Mouse (Mus musculus) gastrocnemius, postnatal 14 days (tissue): ENCODE measurements at regions not wholly inside any gene's neighbourhood (a gene's known extent, or its start where the extent isn't known, plus 50 kb on each side); places are given as distances from the start of the nearest gene placed in this dataset.

Experiments used
- DNase-seq: peaks from one replicate; pipeline ENCODE4 v3.0.0; 2021; ENCODE audit warnings: mixed read lengths
- intact Hi-C: fragments of 180-260 bp; cut with DNase I; formaldehyde crosslinking; loops from one replicate; pipeline ENCODE4 v1.15.1; 2025; ENCODE audit warnings: low total_unique reads

DNA sequence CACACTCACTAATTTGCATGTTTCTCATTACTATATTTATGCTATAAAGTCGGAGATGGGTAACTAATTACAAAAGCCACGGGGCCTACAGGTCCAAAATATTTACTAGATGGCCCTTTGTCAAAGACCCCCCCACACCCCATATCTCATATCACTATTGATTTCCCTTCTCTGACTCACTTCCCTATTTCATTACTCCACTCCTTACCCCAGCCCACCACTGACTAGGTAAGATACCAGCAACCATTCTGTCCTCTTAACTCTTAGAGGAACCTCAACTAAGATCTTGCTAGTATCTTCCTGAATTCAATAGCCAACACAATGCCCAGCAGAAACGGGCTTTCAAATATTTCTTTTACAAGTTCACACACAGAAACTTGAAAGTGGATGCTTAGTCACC, 187.1 kb upstream of the Cpeb2 start:
- intact Hi-C loops = no loop called here

DNA sequence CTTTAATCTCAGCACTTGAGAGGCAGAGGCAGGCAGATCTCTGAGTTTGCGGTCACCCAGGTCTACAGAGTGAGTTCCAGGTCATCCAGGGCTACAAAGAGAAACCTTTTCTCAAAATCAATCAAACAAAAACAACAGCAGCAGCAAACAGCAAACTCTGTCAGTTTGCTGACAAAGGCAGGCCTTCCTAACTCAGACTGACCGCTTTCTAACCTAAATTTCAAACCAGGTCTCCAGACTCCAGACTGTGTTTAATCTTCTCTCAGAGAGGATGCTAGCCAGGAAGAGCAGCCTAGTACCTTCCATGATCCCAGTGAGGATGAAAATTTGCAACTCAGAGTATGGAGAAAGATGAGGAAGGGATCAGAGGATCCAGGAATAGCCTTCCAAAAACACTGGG, 185.7 kb upstream of the Cpeb2 start:
- intact Hi-C loops = no loop called here
- no peak for DNase-seq

More for the DNA sequence above, 187.1 kb upstream of the Cpeb2 start:
- DNase-seq = no peak

DNA sequence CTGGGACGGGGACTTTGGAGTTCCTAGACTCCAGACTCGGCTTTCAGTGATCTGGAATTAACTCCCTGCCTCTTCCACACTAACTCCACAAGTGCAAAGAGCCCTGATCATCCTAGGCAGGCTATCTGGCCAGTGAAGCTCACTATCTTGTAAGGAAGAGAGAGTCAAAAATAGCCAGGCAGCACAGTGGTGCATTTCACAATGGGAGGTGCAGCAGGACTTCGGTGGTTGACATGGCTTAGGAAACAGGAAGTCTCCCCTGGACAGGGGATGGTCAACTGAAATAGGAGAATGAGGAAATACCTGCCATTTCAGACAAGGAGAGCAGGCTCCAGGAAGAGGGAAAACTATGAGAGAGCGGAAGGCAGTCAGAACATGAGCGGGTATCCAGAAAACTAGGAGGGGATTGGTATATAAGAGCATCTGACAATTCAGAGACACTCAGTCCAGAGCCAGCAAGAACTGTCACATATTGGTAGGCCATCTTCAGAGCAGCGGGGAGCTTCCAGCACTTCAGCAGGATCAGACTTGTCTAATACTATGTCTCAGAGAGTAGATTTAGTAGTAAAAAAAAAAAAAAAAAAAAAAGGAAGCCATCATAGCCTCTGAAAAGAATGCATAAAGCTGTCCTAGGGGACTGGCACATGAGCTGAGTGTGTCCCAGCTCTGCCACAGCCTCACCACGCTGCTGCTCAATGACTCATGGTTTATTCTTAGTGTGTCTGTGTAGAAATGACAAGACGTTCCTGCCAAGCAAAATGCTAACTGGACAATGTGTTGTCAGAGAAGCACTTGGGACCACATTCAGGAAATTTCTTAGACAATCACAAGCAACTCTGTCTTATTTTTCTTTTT, 184.5 kb upstream of the Cpeb2 start:
- DNase-seq = no peak
- intact Hi-C loops = no loop called here

DNA sequence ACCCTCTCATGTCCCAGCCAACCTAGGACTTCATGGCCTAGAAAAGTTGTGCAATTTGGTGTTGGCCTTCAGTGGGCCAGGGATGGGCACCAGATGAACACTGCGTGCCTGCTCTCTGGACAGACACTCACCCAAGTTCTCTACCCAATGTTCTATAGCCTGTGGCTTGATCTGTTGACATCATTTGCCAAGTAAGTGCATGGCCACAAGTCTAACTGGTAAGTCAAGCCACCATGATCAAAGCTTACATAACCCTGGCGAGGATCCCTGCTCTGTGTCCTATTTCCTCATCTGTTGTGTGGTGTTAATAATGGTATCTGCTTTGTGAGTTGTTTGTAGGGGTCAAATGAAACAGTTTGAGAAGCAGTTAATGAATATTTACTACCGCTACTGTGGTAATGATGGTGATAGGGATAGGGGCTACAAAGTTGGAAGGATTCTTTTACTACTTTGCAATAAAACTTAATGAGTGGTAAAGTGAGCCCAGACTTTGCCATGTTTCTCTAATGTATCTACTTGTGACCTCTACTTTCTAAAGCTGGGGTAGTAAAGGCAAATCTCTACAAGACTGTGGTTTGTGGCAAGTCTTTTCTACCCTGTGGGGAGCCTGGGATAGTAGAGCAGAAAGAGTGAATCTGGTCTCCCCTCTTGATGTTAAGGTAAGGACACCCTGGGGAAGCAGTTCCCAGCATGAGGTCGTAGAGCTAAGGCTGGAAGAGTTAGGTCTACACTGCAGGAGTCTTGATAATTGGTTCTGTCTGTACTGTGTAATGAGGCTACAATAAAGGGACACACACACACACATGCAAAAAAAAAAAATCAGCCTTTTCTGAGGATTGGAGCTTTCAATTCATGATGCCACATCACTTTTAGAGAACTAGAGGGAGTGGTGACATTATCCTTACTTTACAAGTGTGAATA, 183.3 kb upstream of the Cpeb2 start:
- DNase-seq = no peak
- intact Hi-C loops = no loop called here

DNA sequence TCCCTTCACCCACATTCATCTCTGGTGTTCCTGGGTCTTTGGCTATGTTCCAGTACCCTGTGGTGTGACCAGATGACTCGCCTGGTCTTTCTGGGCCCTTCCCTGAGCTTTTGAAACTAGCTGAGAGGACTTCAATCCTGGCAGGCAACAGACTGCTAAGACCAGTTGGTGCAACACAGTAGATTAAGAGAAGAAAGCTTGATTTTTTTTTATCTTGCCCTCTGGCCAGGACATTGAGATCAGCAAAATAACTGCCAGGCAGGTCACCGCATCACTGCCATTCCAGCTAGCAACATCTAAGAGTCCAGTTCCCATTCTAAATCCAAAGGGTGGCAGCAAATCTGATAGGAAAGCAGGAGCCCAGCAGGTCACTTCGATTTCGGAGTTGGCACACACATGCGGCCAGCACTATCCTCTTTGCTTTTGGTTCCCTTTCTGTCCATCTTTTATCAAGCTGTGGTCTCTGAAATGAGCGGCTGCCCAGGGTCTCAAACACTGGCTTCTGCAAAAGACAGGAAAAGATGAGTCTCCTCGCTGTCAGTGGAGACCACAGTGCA, 181.9 kb upstream of the Cpeb2 start:
- DNase-seq = no peak
- intact Hi-C loops = no loop called here

DNA sequence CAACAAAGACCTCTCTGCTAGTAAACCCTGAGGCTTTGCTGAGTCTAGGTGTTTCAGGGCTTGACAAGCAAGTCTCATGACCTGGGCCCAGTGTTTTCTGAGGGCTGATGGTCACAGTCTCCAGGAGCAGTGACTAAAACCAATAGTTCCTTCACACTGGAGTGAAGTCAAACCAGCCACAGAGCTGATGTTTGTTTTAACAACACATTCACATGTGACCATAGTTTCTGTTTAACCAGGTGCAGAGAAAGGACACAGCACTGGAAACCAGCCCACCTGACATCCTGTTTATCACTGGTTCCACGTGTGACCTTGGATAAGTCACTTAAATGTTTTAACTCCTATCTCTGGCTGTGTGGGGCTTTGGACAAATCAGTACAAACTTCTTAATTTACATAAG, 180.3 kb upstream of the Cpeb2 start:
- no peak for DNase-seq
- intact Hi-C loops = no loop called here

DNA sequence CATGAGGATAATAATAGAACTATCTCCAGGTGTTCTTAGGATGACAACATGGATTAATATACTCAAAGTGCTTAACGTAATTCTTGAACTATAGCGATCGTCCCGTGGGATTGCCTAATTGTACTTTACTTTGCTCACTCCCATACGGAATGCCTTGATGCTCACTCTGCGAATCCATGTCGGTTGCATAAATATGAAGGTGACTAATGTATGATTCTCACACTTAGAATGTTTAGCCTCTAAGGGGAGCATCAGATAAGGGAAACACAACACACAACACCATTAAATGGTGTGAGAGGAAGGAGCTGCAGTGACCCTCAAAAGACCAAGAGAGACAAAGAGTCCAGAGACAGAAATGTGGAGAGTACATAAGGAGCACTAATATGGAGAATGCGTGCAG, 178.4 kb upstream of the Cpeb2 start:
- intact Hi-C loops = no loop called here
- no peak for DNase-seq

DNA sequence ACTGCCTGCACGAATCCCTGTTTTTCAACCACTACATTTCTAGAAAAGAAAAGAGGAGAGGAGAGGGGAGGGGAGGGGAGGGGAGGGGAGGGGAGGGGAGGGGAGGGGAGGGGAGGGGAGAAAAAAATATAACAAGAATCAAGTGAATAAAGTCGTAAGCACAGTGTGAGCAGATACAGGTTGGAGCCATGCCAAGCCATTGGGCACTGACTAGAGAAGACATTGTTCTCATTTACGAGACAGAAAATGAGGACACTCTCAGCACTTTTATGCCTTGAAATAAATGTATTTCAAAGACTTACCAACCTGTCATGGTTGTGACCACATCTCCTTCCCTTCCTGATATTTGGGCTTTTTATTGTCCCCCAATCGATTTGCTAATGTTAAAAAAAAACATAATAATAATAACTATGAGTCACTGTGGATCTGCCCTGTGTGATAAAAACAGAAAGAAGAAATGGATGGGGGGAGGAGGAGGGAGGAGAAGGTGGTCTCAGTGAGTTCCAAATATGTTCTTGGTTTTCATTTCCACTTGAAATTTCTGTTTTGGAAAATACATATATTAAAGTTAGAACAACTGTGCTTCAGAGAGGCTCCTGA, 177.8 kb upstream of the Cpeb2 start:
- intact Hi-C loops = no loop called here
- DNase-seq = no peak

DNA sequence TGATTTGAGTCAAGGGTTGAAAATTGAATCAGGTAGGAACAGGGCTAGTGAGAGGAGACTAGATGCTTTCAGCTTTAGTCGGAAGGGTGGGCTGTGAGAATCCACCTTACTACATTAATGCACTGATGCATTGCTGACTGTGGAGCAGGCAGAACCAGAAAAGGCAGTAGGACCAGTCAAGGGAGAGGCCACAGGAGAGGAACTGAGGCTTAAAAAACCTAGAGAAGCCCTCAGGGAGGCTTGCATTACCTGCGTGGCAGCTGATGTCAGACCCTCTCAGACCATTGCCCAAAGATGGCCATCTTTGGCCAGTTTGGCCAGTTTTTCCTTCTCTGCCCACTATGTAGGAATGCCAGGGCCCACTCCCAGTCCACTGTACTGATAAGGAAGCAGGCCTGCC, 176.5 kb upstream of the Cpeb2 start:
- intact Hi-C loops = no loop called here
- DNase-seq = no peak

DNA sequence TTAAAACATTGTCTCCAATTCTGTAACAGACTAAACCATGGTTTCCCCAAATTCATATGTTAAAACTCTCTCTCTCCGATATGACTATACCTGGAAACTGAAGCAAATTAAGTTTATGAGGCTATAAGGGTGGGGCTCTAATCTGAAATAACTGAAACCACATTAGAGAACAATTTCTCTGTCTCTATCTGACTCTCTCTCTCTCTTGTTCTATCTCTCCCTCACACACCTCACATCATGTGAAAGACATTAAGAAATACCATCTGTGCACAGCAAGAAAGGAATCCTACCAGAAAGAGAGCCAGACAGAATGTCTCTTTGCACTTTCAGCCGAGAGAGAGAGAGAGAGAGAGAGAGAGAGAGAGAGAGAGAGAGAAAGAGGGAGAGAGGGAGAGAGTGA, 171.7 kb upstream of the Cpeb2 start:
- intact Hi-C loops = no loop called here
- DNase-seq = no peak

DNA sequence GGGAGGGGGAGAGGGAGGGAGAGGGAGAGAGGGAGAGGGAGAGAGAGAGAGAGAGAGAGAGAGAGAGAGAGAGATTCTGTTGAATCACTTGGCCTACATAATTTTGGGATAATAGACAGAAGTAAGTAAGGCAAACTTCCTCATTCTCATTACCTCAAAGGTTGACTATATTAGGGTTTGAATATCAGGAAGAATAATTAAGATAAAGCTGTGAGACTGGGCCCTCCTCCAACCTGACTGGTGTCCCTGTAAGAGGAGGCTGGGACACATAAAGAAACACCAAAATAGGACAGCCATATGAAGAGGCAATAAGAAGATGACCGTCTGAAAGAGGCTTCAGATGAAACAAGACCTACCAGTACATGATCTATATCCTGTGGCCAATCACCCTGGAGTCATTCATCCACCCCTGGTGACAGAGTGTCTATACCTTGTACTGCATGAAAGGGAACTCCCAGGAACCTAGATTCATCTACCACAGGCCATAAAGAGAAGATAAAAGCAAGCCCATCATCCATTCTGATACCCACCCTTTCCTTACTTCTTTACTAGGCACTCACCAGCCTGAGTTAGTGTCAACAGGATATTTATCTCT, 171.1 kb upstream of the Cpeb2 start:
- no peak for DNase-seq
- intact Hi-C loops = no loop called here

DNA sequence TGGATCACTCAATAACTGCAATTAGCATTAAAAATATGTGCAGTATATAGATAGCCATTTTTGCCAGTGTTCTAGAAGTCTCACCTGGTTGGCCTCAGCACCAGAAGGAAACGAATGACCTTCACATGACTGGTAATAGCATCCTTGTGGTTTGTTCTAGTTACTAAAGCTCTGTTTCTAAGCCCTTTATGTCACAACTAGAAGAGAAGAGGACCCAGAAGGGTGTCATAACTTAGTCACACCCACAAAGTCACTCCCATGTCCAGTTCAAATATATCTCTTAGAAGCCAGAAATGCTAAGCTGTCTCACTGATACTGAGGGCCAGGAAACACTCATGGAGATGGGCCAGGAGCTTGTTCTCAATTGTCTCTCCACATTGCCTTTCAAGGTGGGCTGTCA, 170.5 kb upstream of the Cpeb2 start:
- no peak for DNase-seq
- intact Hi-C loops = no loop called here

DNA sequence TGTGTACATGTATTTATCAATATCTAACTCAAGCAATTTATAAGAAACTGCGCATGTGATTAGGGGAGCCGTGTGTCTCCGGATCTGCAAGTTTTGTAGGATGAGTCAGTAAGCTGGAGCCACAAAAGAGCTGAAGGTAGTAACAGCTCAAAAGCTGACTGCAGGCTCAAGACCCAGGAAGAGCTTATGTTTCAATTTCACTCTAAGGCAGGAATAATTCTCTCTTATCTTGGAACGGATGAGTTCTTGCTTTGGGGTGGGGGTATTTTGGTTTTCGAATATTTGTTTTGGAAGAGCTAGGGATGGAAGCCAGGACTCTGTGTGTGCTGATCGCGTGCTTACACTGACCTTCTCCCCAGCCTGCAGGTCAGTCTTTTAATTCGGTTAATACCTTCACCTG, 169.6 kb upstream of the Cpeb2 start:
- no peak for DNase-seq
- intact Hi-C loops = no loop called here

DNA sequence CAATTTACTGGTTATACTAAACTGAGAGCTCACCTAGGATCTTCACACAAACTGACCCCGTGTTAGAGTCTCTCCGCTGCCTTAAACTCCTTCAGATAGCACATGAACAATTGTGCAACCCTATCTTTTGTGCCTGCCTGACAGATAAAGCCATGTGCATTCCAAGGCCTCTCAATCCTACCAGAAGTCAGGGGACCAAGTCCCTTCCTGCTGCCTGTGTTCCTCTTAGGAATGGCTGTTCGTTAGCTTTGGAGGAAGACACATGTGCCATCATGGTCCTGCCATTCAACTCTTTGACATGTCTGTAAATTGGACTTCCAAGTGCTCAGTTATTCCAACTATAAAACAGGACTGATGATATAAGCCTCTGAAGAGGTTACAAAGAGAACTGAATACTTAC, 161.4 kb upstream of the Cpeb2 start:
- intact Hi-C loops = no loop called here
- DNase-seq = no peak

DNA sequence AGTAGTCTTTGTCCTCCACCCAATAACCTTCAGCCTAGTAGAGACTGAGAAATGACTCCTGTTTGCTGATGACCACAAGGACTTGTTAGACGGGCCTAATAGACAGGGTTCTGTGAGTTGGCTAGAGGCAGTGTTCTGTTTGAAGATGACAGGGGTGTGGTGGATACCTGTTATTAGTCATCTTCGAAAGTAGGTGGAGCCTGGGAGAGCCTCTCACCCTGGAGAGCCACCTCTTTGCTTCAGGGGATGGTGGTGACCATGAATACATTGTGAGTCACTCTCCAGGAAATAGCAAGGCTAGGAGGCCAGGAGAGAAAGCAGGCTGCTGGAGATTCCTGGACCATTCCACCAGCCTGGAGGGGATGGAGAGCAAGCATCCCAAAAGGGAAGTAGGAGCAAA, 160.6 kb upstream of the Cpeb2 start:
- intact Hi-C loops = no loop called here
- no peak for DNase-seq

DNA sequence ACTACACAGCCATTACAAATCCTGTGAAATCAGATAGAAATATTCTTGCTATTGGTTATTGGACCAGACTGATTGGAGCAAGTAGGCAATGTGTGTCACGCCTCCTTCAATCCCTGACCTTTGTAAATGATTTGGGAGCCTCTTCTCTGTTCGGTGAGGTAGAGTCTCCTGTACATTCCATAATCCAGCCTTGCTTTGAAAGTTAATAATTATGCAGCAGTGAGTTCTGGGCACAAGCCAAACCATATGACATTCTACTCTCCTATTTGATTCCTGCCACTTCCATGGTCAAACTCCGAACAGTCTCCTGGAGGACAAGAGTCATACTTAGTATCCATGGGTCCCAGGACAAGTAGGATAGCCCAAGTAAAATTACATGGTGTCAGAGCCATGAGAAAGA, 158.4 kb upstream of the Cpeb2 start:
- intact Hi-C loops = no loop called here
- DNase-seq = no peak

DNA sequence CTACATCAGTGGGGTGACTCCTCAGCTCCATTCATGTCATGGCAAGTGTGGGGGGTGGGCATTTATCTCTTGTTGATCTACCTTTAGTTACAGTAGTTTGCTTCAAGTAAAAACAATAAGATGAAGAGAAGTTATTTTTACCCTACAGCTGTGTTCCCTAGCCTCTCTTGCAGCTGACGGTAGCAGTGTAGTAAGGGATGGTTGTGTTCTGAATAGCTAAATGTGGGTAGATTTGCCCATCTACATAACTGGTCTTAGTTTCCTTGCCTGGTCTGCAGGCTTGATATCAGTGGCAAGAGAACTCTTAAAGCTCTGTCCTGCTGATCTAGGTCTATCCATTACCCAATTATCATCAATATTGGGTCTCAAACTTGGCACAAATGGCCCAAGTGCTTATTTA, 152.7 kb upstream of the Cpeb2 start:
- intact Hi-C loops = no loop called here
- DNase-seq = no peak

DNA sequence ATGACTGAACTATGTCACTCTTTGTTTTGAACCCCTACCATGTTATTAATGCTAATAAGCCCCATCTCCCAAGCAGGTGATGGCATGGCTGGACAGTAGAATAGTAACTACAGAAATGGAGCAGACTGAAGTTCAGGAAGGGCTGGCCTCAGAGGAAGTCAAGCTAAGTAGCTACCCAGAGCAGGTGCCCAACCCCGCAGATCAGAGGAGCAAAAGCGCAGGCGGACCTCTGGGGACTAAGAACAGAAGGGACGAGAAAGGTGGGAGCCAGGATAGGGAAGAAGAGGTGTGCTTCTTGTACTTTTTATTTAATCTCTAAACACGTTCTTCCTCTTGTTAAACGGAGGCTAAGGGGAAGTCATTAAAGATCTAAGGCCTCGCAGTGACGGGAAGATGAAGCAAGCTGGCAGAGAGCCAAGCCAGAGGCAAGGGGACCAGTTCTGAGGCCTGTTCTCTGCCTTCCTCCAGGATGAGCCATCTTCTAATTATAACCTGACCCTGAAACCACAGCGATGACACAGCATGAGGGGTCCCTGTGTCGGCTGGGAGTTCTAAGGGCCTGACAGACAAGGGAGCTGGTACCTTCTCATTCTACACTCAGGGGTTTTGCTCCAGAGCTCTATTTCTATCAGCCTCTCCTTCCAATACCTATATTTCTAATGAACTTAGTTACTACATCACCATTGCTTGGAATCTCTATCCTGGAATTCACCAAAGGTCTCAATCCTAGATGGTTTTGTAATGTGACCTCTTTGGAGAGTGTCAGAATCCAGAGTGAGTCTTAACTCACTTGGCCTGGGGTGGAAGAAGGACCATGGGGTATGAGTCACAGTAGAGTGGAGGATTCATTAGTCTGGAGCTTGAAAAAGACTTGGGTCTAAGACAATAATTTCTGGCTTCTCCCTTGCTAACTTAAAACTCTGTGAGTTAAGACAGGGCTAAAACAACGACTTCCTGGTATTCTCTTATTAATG, 151.1 kb upstream of the Cpeb2 start:
- intact Hi-C loops = no loop called here
- DNase-seq = peak; percentile 7

DNA sequence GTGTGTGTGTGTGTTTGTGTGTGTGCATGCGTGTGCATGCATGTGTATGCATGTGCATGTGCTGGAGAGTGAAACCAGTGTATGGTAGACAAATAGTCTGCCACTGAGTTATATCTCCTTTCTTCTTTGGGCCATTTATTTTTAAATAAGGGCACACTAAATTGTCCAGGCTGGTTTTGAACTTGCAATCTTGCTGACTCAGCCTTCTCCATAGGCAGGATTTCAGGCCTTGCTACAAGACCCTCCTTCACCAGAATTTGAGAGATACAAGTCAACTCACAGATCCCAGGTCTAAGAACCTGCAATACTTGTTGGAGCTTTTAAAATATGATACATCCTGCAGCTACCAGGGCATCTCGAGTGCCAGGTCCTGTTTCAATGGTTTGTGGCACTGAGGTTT, 145.9 kb upstream of the Cpeb2 start:
- intact Hi-C loops = no loop called here
- DNase-seq = no peak
